Mouse (Mus musculus) liver, postnatal 0 days (tissue): ENCODE data around the gene Gpatch8.

Experiments used
- CTCF ChIP-seq: sonication (generic); IDR thresholded peaks from 2 replicates; pipeline ENCODE4 v1.5.1; 2016; ENCODE audit warnings: antibody characterized with exemption, low read depth
- EP300 ChIP-seq: IDR thresholded peaks from 2 replicates; pipeline ENCODE4 v1.6.1; 2016; ENCODE audit warnings: antibody characterized with exemption, low read depth, mild to moderate bottlenecking

DNA sequence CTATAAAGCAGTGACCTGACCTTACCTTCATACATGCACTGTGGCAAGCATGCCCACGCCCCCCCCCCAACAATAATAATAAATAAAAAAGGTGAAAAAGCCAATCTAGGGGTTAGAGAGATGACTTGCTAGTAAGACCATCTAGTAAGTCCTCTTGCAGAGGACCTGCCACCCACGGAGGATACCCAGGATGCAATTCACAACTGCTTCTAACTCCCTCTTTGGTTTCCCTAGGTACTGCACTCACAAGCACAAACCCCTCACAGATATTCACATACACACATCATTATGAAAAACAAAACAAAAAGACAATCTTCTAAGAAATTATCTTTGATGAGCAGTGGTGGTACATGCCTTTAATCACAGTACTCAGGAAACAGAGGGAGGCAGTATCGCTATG, 4.1 kb downstream of the Gpatch8 start:
- TF ChIP-seq CTCF (0 out of 2 replicates have a peak, but pooled peaks have one; percentile 6), EP300 (no peak)
